Mouse (Mus musculus): ENCODE measurements at regions not wholly inside any gene's neighbourhood (a gene's known extent, or its start where the extent isn't known, plus 50 kb on each side); places are given as distances from the start of the nearest gene placed in this dataset.
A peak's percentile ranks its signal among the peaks of the same experiment; 100 is the strongest.

DNA sequence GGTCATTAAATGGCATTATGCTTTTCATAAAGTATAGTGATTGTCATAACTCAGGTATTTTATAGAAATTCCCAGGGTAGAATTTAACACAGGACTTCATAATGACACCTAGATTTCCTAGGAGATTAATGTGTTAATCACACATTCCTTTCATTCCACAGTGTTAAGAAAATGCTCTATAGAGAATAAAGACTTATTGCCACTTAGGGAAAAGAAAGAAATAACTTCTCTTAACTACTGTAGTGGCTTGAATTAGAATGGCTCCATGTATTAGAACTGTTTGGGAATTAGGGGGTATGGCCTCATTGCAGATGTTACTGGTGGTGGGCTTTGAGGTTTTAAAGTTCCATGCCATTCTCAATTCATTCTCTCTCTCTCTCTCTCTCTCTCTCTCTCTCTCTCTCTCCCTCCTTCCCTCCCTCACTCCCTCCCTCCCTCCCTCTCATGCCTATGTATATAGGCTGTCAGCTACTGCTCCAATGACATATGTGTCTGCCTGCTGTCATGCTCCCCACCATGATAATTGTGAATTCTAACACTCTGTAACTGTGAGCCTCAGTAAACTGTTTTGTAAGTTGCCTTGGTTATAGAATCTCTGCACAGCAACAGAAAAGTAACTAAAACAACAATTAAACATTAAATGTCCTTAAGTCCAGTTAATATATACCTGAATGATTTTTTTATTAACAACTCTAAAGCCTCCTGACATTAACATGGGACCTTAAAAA lies 425.1 kb upstream of the Depdc1a start:
- DNase-seq (ENCODE audit: low spot score in 2 of 2) = no peak

GRCm38 (mm10) chr3:159056960-159057525 lies 438.2 kb upstream of the Depdc1a start:
- DNase-seq (ENCODE audit: low spot score in 2 of 2) = no peak

GRCm38 (mm10) chr3:159034806-159035205 lies 460.4 kb upstream of the Depdc1a start:
- DNase-seq (ENCODE audit: low spot score in 2 of 2) = no peak

DNA sequence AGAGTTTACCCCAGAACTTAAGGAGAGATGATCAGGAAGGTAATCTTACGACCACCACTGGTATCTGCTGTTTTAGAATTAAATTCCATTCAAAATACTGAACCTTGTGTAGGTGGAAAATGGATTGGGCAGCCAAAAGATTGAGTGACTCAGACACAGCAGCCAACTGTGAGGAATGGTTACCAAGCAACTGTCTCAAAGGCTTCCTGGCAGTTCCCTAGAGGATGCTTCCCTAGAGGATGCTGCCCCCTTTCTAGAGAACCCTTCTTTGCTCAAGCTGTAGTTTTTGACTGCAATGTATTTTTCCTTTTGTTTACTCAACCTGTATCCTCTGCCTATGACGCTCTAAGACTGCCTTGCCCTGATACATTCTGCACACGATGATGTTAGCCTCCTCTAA lies 463.7 kb upstream of the Depdc1a start:
- DNase-seq (ENCODE audit: low spot score in 2 of 2) = no peak

DNA sequence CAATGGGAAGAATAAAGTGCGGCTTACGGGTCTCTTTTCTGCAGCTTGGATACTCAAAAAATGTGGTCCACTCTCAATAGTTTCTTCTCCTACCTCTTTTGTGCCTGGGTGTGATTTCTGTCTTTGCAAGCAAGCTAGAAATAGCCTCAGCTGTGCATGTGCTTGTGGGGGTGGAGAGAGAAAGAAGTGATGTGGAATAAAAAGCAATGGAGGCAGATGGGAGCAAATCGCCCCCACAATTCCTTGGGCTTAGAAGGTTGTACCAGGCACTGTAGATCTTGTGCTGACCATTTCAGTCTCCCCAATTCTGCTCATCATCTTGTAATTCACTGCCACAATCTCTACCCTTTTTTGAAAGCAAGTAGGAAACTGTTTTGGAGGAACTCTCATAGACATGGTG lies 464.6 kb upstream of the Depdc1a start:
- DNase-seq (ENCODE audit: low spot score in 2 of 2) = no peak

- DNase-seq (ENCODE audit: low spot score in 2 of 2) = no peak
Measured at GRCm38 (mm10) chr3:159029951-159030350, 465.3 kb upstream of the Depdc1a start.

DNA sequence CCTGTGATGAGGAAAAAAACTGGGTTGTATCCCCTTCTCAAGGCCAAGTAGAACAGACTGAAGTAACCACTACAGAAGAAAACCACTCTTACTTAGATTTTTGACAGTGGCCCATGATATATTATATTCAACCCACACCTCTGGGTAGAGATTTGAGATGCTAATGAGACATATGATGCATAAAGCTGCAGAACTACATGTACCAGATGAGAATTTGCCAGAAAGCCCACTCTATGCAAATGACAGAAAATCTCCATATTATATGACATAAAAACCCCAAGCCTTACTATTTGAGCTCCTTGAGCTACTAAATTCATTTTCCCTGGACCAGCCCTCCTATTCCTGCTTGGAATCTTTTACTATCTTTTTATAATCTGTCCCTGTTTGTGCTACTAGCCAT lies 458.4 kb upstream of the Lrrc7 start:
- no peak for DNase-seq (ENCODE audit: low spot score in 2 of 2)

GRCm38 (mm10) chr3:159017269-159017668 lies 455.2 kb upstream of the Lrrc7 start:
- DNase-seq (ENCODE audit: low spot score in 2 of 2) = no peak

GRCm38 (mm10) chr3:159016426-159016825 lies 454.4 kb upstream of the Lrrc7 start:
- DNase-seq (ENCODE audit: low spot score in 2 of 2) = no peak

GRCm38 (mm10) chr3:159010954-159011638 lies 449.1 kb upstream of the Lrrc7 start:
- no peak for DNase-seq (ENCODE audit: low spot score in 2 of 2)

GRCm38 (mm10) chr3:159004013-159004412 lies 442.0 kb upstream of the Lrrc7 start:
- DNase-seq (ENCODE audit: low spot score in 2 of 2) = no peak

DNA sequence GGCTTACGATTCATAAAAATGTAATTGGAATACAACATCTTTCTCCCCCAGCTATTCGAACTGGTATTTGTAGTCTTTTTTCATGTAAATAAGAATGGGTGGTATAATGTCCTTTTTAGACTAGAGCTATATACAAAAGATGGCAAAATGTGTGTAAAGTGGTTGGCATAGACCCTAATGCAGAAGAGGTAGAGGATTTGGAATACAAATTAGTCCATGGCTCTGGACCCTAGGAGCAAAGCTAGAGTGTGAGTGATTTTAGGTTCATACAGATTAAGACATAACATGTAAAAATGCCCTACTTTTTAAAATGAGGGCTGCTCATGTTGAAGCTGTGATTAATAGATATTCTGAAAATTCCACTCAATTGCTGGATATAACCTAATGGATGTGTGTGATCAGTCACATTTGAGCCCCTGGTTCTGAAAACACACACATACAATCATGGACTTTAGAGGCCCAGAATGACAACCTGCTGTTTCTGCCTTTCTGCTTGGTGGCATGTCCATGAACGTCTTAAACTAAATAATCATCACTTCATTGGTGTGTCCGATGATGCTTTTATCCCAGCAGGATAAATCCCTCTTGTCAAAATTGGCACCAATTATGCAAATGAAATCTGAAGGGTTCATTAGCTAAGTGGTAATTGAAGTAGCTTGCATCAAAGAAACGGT lies 423.6 kb upstream of the Lrrc7 start:
- no peak for DNase-seq (ENCODE audit: low spot score in 2 of 2)

DNA sequence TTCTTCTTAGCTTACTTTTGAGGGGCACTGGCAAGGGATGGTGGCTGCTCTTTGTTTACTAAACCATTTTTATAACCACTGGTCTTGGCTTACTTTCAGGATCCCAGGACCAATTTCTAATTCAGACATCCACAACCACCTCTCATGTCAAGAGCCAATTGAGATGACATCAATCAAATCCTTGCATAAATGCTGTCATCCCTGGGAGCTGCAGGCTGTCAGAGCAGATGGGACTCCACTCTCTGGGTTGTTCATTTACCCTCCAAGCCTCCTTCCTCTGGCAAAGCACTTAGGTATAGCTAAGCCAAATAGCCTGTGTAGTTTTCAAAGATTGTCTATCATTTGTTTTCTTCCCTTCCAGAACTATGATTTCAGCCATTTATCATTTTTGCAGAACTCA lies 385.0 kb upstream of the Lrrc7 start:
- DNase-seq (ENCODE audit: low spot score in 2 of 2) = peak in 1 of 2 experiments; percentile 1

- no peak for DNase-seq (ENCODE audit: low spot score in 2 of 2)
Measured at GRCm38 (mm10) chr3:158905104-158905503, 343.1 kb upstream of the Lrrc7 start.

DNA sequence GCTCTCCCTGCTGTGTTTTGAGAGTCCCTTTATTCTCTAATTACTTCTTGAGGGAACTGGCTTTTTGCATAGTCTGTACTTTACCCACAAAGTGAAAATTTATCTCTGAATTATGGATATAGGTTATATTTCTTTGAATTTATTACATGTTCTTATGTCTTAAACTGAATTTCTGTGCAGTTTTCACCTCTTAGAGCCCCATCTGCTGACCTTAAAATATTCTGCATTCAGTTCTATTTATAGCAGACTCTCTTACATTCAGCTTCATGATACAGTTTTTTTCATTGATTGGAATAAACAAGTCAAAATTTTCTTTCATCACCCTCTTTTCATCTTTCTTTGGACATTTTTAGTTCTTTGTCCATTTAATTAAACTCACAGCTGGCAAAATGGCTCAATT lies 337.4 kb upstream of the Lrrc7 start:
- DNase-seq (ENCODE audit: low spot score in 2 of 2) = no peak

GRCm38 (mm10) chr3:158886732-158887386 lies 324.8 kb upstream of the Lrrc7 start:
- DNase-seq (ENCODE audit: low spot score in 2 of 2) = no peak

DNA sequence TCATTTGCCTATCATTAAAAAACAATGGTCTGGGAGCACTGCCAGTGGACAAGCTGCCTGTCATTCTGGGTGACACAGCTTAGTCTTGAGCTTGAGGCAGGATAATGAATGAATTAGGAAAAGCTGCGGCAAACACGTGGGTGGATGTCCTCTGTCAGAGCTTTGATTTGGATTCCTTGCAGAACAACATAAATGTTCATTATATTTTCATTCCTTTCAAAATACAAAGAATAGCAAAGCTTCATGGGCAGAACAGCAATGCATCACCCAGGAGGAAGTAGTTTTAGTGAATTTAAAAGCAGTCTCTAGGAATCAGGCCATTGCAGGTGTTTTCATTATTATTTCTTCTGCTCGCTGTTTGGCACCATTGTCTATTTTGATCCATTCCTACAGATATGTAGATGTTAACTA lies 324.3 kb upstream of the Lrrc7 start:
- no peak for DNase-seq (ENCODE audit: low spot score in 2 of 2)
